Mouse (Mus musculus): ENCODE data around the gene Kctd3. TPM values are rescaled to one million over a fixed set of nuclear protein-coding genes. Genes with fewer than 3 reads are reported as not detected.

Kctd3 gene
- polyA plus RNA-seq, 1 experiment from 2014 or later: 22.6 TPM

DNA sequence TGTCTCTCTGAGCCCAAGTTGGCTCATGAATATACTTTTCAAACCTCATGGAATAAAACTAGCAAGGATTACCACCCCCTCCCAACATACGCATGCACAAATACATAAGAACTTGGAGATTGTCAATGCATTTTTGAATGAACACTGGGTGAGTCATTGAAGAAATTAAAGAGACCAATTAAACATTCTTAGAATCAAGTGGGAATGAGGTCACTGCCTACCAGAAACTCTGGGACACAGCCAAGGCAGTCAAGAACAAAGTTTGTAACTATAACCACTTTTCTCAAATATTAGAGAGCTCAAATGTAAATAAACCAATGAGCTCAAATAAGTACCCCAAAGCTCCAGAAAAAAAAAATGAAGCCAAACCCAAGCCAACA is 16.1 kb upstream of the Kctd3 start:
- no peaks in the 10 kb centered on the region for H3K36me3 ChIP-seq (ENCODE audit: control insufficient read depth, insufficient read depth, low read length)
- H3K27me3 ChIP-seq (ENCODE audit: control insufficient read depth, insufficient read depth, low read length): no peaks in the 10 kb centered on the region
- 93% methylated on average over 1 of the region's 1 CpGs for WGBS (ENCODE audit: insufficient replicate concordance)
- no peak for ATAC-seq (replicated peaks; ENCODE audit: insufficient number of reproducible peaks, low FRiP score, low TSS enrichment)
- H3K4me2 ChIP-seq: no peak overlapping the region
- H3K4me1 ChIP-seq (ENCODE audit: control insufficient read depth, insufficient read depth, low read length): no peaks in the 10 kb centered on the region
- H3K9ac ChIP-seq (ENCODE audit: low read depth, low read length): no peak overlapping the region
- H3K27ac ChIP-seq (ENCODE audit: low read depth, low read length): no peak overlapping the region
- no peak overlapping the region for H3K4me3 ChIP-seq (ENCODE audit: low read depth, low read length)
- no peaks in the 10 kb centered on the region for H3K9me3 ChIP-seq (replicated peaks; ENCODE audit: control insufficient read depth, low read length)

DNA sequence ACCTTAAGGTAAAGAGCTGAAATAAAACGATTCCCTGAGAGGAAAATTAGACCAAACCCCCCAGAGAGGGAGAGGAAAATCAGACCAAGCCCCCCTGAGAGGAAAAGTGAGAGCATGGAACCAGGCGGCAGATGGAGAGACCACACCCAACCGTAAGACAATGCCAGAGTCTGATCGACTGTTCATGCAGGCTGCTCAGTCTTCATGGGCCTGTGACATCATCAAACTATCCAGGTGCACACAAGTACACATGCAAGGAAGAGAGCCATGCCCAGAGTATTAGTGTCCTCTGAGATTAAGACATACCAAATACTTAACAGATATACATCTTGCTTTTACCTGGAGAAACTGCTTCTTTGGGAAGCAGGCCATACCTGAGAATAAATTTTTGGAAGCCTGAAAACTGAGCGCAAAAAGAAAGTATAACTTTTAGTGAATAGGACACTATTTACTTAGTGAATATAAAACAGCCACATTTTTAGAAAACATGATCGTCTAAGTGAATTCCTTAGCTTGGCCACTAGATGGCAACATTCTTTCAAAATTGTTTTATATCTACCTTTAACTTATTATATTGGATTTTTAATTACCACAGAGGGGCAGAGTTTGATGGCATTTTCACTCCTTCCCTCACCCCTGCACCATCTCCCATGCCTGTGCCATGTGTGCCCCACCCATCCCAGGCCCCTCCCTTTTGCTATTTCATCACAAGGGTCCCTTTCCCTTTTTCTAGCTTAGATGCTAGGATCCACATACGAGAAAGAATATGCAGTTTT is 15.5 kb upstream of the Kctd3 start:
- H3K4me3 ChIP-seq (ENCODE audit: low read depth, low read length): no peak overlapping the region
- H3K27ac ChIP-seq (ENCODE audit: low read depth, low read length): no peak overlapping the region
- no peaks in the 10 kb centered on the region for H3K36me3 ChIP-seq (ENCODE audit: control insufficient read depth, insufficient read depth, low read length)
- no peaks in the 10 kb centered on the region for H3K9me3 ChIP-seq (replicated peaks; ENCODE audit: control insufficient read depth, low read length)
- no peaks in the 10 kb centered on the region for H3K27me3 ChIP-seq (ENCODE audit: control insufficient read depth, insufficient read depth, low read length)
- H3K4me2 ChIP-seq: no peak overlapping the region
- no peak for ATAC-seq (replicated peaks; ENCODE audit: insufficient number of reproducible peaks, low FRiP score, low TSS enrichment)
- no peaks in the 10 kb centered on the region for H3K4me1 ChIP-seq (ENCODE audit: control insufficient read depth, insufficient read depth, low read length)
- 51% methylated on average over 7 of the region's 7 CpGs for whole genome bisulfite sequencing (ENCODE audit: insufficient replicate concordance)
- H3K9ac ChIP-seq (ENCODE audit: low read depth, low read length): no peak overlapping the region

DNA sequence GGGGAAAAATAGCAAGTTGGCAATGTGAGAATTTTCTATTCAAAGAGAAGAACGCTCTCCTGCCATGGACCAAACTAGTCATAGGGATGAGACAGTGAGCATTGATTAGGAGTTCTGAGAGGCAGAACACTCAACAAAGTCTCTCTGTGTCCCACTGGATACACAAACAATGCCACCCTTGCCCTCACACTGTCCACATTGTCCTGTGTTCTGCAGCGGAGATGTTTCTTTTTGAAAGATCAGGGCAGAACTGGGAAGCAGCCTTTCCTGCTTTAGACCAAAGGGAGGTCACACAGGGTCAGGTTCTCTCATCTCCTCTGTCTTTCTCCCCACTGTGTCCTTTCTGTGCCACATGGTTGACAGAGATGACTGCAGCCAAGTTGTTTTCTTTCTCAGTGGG is 7.7 kb upstream of the Kctd3 start:
- no peak overlapping the region for H3K4me3 ChIP-seq (ENCODE audit: low read depth, low read length)
- no peak overlapping the region for H3K4me2 ChIP-seq
- no peaks in the 10 kb centered on the region for H3K9me3 ChIP-seq (replicated peaks; ENCODE audit: control insufficient read depth, low read length)
- no peak overlapping the region for H3K9ac ChIP-seq (ENCODE audit: low read depth, low read length)
- peaks cover 20% of the 10 kb centered on the region for H3K4me1 ChIP-seq (ENCODE audit: control insufficient read depth, insufficient read depth, low read length)
- WGBS (ENCODE audit: insufficient replicate concordance): 77% methylated on average over 2 of the region's 2 CpGs
- no peak for ATAC-seq (replicated peaks; ENCODE audit: insufficient number of reproducible peaks, low FRiP score, low TSS enrichment)
- H3K27me3 ChIP-seq (ENCODE audit: control insufficient read depth, insufficient read depth, low read length): no peaks in the 10 kb centered on the region
- no peaks in the 10 kb centered on the region for H3K36me3 ChIP-seq (ENCODE audit: control insufficient read depth, insufficient read depth, low read length)
- no peak overlapping the region for H3K27ac ChIP-seq (ENCODE audit: low read depth, low read length)

DNA sequence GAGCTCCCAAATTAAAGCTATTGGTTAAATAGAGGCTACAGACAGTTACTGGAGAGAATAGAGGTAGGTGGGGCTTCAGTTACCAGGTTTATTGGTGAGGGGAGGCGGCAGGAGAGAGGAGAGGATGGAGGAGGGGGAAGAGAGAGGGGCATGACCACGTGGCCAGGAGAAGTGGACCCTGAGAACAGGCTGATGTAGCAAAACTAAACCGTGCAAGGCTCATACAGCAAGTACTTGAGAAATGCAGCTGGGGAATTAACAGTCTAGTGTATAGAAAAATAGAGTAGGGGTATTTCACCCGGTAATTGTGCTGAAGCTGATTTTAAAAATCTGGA is 5.9 kb upstream of the Kctd3 start:
- no peak overlapping the region for H3K27ac ChIP-seq (ENCODE audit: low read depth, low read length)
- H3K4me1 ChIP-seq (ENCODE audit: control insufficient read depth, insufficient read depth, low read length): peaks cover 20% of the 10 kb centered on the region
- no peak overlapping the region; the same call in 1 of the 2 replicates for H3K9ac ChIP-seq (ENCODE audit: low read depth, low read length)
- ATAC-seq (replicated peaks; ENCODE audit: insufficient number of reproducible peaks, low FRiP score, low TSS enrichment): no peak
- H3K9me3 ChIP-seq (replicated peaks; ENCODE audit: control insufficient read depth, low read length): no peaks in the 10 kb centered on the region
- H3K4me3 ChIP-seq (ENCODE audit: low read depth, low read length): peak overlapping the region; percentile 25; the same call in 1 of the 2 replicates
- H3K27me3 ChIP-seq (ENCODE audit: control insufficient read depth, insufficient read depth, low read length): no peaks in the 10 kb centered on the region
- WGBS (ENCODE audit: insufficient replicate concordance): 12% methylated on average over 4 of the region's 4 CpGs
- peak overlapping the region; percentile 59 for H3K4me2 ChIP-seq
- H3K36me3 ChIP-seq (ENCODE audit: control insufficient read depth, insufficient read depth, low read length): no peaks in the 10 kb centered on the region

DNA sequence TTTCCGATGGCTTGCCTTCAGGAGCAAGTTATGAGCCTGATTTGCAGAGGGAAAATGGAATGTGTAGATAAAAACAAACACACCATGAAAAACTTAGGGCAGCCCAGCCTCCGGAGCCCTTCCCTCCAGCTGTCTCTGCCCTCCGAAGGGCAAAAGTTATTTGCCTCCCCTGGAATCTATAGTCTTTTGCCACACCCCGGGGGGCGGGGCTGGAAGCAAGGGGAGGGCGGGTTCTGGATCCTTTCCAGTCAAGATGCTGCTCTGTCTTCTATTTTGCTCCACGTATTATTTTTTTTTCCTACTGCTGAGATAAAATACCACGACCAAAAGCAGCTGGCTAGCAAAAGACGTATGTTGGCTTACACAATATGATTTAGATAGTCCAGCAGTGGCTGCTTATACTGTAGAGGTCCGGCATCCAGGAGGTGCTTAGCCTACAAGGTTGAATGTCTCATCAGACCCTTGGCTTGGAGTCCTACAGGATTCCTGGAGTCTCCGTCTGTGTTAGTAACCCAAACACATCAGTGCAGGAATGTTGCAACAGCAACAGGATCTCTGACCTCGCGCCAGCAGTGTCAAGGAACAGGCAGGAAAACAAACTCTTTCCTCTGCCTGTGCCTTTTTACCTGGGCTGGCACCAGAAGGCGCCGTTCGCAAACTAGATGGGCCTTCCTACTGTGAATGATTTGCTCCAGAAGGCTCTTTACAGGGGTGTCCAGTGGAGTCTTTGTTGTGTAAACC is 5.4 kb upstream of the Kctd3 start:
- peak overlapping the region; percentile 59 for H3K4me2 ChIP-seq
- no peaks in the 10 kb centered on the region for H3K36me3 ChIP-seq (ENCODE audit: control insufficient read depth, insufficient read depth, low read length)
- H3K4me3 ChIP-seq (ENCODE audit: low read depth, low read length): peak overlapping the region; percentile 25
- no peak for ATAC-seq (replicated peaks; ENCODE audit: insufficient number of reproducible peaks, low FRiP score, low TSS enrichment)
- peak overlapping the region; percentile 61 for H3K9ac ChIP-seq (ENCODE audit: low read depth, low read length)
- H3K9me3 ChIP-seq (replicated peaks; ENCODE audit: control insufficient read depth, low read length): no peaks in the 10 kb centered on the region
- peaks cover 20% of the 10 kb centered on the region for H3K4me1 ChIP-seq (ENCODE audit: control insufficient read depth, insufficient read depth, low read length)
- H3K27ac ChIP-seq (ENCODE audit: low read depth, low read length): peak overlapping the region; percentile 46; the same call in 1 of the 2 replicates
- WGBS (ENCODE audit: insufficient replicate concordance): 4% methylated on average over 16 of the region's 16 CpGs
- H3K27me3 ChIP-seq (ENCODE audit: control insufficient read depth, insufficient read depth, low read length): no peaks in the 10 kb centered on the region

DNA sequence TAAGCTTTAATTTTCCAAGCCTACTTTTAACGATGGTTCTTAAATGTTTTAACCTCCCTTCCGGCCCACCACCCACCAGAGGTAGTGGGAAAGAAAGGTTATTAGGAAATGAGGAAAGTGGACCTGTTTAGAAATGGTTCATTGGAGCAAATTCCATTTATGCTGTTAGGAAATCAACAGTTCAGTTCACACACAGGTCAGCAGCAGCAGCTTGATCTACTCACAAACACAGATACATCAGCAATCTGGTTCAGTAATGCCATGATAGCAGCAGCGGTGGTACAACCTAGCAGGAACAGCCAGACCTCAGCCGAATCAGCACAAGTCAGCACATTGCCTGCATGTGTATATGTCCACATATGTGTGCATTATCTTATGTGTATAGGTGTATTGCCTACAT is 3.0 kb upstream of the Kctd3 start:
- 81% methylated on average over 4 of the region's 4 CpGs for WGBS (ENCODE audit: insufficient replicate concordance)
- H3K9ac ChIP-seq (ENCODE audit: low read depth, low read length): no peak overlapping the region
- ATAC-seq (replicated peaks; ENCODE audit: insufficient number of reproducible peaks, low FRiP score, low TSS enrichment): no peak
- no peaks in the 10 kb centered on the region for H3K36me3 ChIP-seq (ENCODE audit: control insufficient read depth, insufficient read depth, low read length)
- H3K4me3 ChIP-seq (ENCODE audit: low read depth, low read length): no peak overlapping the region
- peaks cover 25% of the 10 kb centered on the region for H3K4me1 ChIP-seq (ENCODE audit: control insufficient read depth, insufficient read depth, low read length)
- H3K9me3 ChIP-seq (replicated peaks; ENCODE audit: control insufficient read depth, low read length): no peaks in the 10 kb centered on the region
- no peak overlapping the region for H3K27ac ChIP-seq (ENCODE audit: low read depth, low read length)
- no peak overlapping the region for H3K4me2 ChIP-seq
- H3K27me3 ChIP-seq (ENCODE audit: control insufficient read depth, insufficient read depth, low read length): no peaks in the 10 kb centered on the region

DNA sequence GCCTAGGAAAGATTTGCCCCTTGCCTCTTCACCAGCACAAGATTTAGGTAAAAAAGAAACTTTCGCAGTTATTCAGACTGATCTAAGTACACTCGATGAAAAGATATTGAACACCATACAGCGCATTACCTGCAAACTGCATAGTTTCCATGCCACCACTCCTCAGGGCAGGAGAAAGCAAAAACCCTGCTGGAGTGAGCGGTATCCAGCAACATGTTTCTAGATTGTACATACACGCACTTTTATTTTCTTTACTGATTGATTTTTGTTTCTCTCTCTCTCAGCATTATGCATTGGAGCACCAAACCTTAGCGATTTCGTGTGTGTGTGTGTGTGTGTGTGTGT is 311 bp upstream of the Kctd3 start:
- Histone ChIP-seq H3K4me2 (peak overlapping the region; percentile 96), H3K4me3 (ENCODE audit: low read depth, low read length) (peak overlapping the region; percentile 87)

DNA sequence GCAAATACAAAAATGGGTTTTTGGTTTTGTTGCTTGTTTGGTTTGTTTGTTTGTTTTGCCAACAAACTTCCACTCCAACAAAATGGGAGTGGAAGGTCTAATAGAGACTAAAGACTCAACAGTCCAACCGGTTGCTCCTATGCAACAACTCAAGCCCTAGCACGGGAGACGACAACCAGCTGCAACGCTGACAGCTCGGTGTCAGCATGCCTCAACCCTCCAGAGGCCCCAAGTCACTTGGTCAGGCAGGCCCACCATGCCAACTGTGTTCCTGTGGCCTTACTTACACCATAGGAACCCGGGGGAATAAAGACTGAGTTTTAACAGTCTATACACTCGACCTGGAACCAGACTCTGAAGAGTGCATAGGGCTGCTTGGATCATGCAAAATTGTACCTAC is 815 bp downstream of the Kctd3 start:
- no peaks in the 10 kb centered on the region for H3K27me3 ChIP-seq (ENCODE audit: control insufficient read depth, insufficient read depth, low read length)
- H3K4me3 ChIP-seq (ENCODE audit: low read depth, low read length): peak overlapping the region; percentile 87
- no peak for ATAC-seq (replicated peaks; ENCODE audit: insufficient number of reproducible peaks, low FRiP score, low TSS enrichment)
- no peak overlapping the region for H3K27ac ChIP-seq (ENCODE audit: low read depth, low read length)
- 2% methylated on average over 7 of the region's 7 CpGs for WGBS (ENCODE audit: insufficient replicate concordance)
- H3K4me1 ChIP-seq (ENCODE audit: control insufficient read depth, insufficient read depth, low read length): peaks cover 5% of the 10 kb centered on the region
- no peaks in the 10 kb centered on the region for H3K9me3 ChIP-seq (replicated peaks; ENCODE audit: control insufficient read depth, low read length)
- no peaks in the 10 kb centered on the region for H3K36me3 ChIP-seq (ENCODE audit: control insufficient read depth, insufficient read depth, low read length)
- H3K9ac ChIP-seq (ENCODE audit: low read depth, low read length): peak overlapping the region; percentile 98
- peak overlapping the region; percentile 96 for H3K4me2 ChIP-seq

More for the DNA sequence above, 311 bp upstream of the Kctd3 start:
- Histone ChIP-seq H3K27ac (ENCODE audit: low read depth, low read length) (no peak overlapping the region), H3K4me1 (ENCODE audit: control insufficient read depth, insufficient read depth, low read length) (peaks cover 10% of the 10 kb centered on the region), H3K9ac (ENCODE audit: low read depth, low read length) (no peak overlapping the region), H3K27me3 (ENCODE audit: control insufficient read depth, insufficient read depth, low read length) (no peaks in the 10 kb centered on the region), H3K9me3 (replicated peaks; ENCODE audit: control insufficient read depth, low read length) (no peaks in the 10 kb centered on the region), H3K36me3 (ENCODE audit: control insufficient read depth, insufficient read depth, low read length) (no peaks in the 10 kb centered on the region)
- 0 out of 2 replicates have a peak, but pooled peaks have one; percentile 43 for ATAC-seq (replicated peaks; ENCODE audit: insufficient number of reproducible peaks, low FRiP score, low TSS enrichment)
- WGBS (ENCODE audit: insufficient replicate concordance): 43% methylated on average over 7 of the region's 7 CpGs

Measured in heart, embryonic 11.5 days (tissue).